In genomic region chr6:126768957-126769665, GRCm38 (mm10) we compare ENCODE assay signal across 12 mouse cellular contexts. TPM values are rescaled to one million over a fixed set of nuclear protein-coding genes. Genes with fewer than 3 reads are reported as not detected.
DNase-seq lines count a peak whose midpoint lies in the region; ATAC-seq and TF ChIP-seq lines count a peak whose summit lies in the region.
"Had no signal": no experiment of that assay in that cellular context is flagged by ENCODE, and none has a peak within 500 bp of the region (broad histone marks: within the 10 kb centered on the region; RNA-seq: fewer than 3 reads in every experiment).

No protein-coding gene starts in this region.

- peak; percentile 33 for DNase-seq in kidney, postnatal 0 days (ENCODE audit: low spot score)
- DNase-seq in lung, postnatal 14 days, result peak; percentile 35
- DNase-seq in thymus, adult 2 months, result peak; percentile 49
- no peak for DNase-seq in limb, embryonic 10.5 days (ENCODE audit: low spot score)
- DNase-seq in adrenal gland, adult 18-20 months (ENCODE audit: low spot score in 2 of 2), result no peak
- DNase-seq in urinary bladder, postnatal 14 days (ENCODE audit: low spot score), result no peak
- DNase-seq: heart, adult 11 months had no signal

- H3K4me3 ChIP-seq in kidney, postnatal 0 days (replicated peaks; ENCODE audit: low read depth, low read length), result no peak overlapping the region
- H3K4me3 ChIP-seq in kidney, embryonic 15.5 days (replicated peaks), result no peak overlapping the region
- no peak overlapping the region for H3K4me3 ChIP-seq in forebrain, embryonic 13.5 days
- no peak overlapping the region for H3K4me3 ChIP-seq in thymus, adult 2 months (ENCODE audit: control insufficient read depth, insufficient read depth, low read length)
- no peak overlapping the region for H3K4me3 ChIP-seq in limb, embryonic 10.5 days
- H3K4me3 ChIP-seq: embryonic facial prominence, embryonic 13.5 days had no signal

- ATAC-seq in kidney, postnatal 0 days (replicated peaks; ENCODE audit: low FRiP score, low read depth), result no peak
- no peak for ATAC-seq in kidney, embryonic 15.5 days (replicated peaks; ENCODE audit: low FRiP score)
- ATAC-seq in forebrain, embryonic 13.5 days, result no peak

- TF ChIP-seq CTCF in kidney, postnatal 0 days (IDR thresholded peaks at IDR 0.05; ENCODE audit: low read depth), result no peak
- TF ChIP-seq CTCF in thymus, adult 2 months (IDR thresholded peaks at IDR 0.05; ENCODE audit: borderline replicate concordance, control insufficient read depth, extremely low read depth, insufficient read depth, low read length, poor library complexity), result no peak

- H3K9me3 ChIP-seq in kidney, postnatal 0 days (replicated peaks; ENCODE audit: low read length), result no peaks in the 10 kb centered on the region
- H3K9me3 ChIP-seq in kidney, embryonic 15.5 days (replicated peaks), result no peaks in the 10 kb centered on the region
- H3K9me3 ChIP-seq in forebrain, embryonic 13.5 days (replicated peaks), result no peaks in the 10 kb centered on the region
- H3K9me3 ChIP-seq in limb, embryonic 10.5 days (replicated peaks), result no peaks in the 10 kb centered on the region
- H3K9me3 ChIP-seq: embryonic facial prominence, embryonic 13.5 days had no signal

- TF ChIP-seq POLR2A in thymus, adult 2 months (IDR thresholded peaks at IDR 0.05; ENCODE audit: control insufficient read depth, extremely low read depth, insufficient read depth, low read length, poor library complexity), result no peak

- no peak overlapping the region for H3K9ac ChIP-seq in kidney, postnatal 0 days (ENCODE audit: low read depth, low read length)
- no peak overlapping the region for H3K9ac ChIP-seq in kidney, embryonic 15.5 days
- no peak overlapping the region for H3K9ac ChIP-seq in forebrain, embryonic 13.5 days
- H3K9ac ChIP-seq: embryonic facial prominence, embryonic 13.5 days; liver, embryonic 14.5 days had no signal

- no peaks in the 10 kb centered on the region for H3K27me3 ChIP-seq in kidney, postnatal 0 days (ENCODE audit: insufficient read depth, low read length)
- H3K27me3 ChIP-seq in kidney, embryonic 15.5 days, result no peaks in the 10 kb centered on the region
- H3K27me3 ChIP-seq in forebrain, embryonic 13.5 days, result no peaks in the 10 kb centered on the region
- no peaks in the 10 kb centered on the region for H3K27me3 ChIP-seq in thymus, adult 2 months (ENCODE audit: control insufficient read depth, insufficient read depth, low read length)
- no peaks in the 10 kb centered on the region for H3K27me3 ChIP-seq in limb, embryonic 10.5 days (ENCODE audit: low read depth, poor library complexity, severe bottlenecking)

- H3K36me3 ChIP-seq in kidney, postnatal 0 days (ENCODE audit: insufficient read depth, low read length), result no peaks in the 10 kb centered on the region
- no peaks in the 10 kb centered on the region for H3K36me3 ChIP-seq in kidney, embryonic 15.5 days
- no peaks in the 10 kb centered on the region for H3K36me3 ChIP-seq in forebrain, embryonic 13.5 days (ENCODE audit: poor library complexity, severe bottlenecking)
- no peaks in the 10 kb centered on the region for H3K36me3 ChIP-seq in thymus, adult 2 months (ENCODE audit: control insufficient read depth, insufficient read depth, low read length)
- no peaks in the 10 kb centered on the region for H3K36me3 ChIP-seq in limb, embryonic 10.5 days
- H3K36me3 ChIP-seq: embryonic facial prominence, embryonic 13.5 days had no signal

- H3K4me2 ChIP-seq in kidney, postnatal 0 days (ENCODE audit: low read length), result no peak overlapping the region
- H3K4me2 ChIP-seq in kidney, embryonic 15.5 days, result no peak overlapping the region
- H3K4me2 ChIP-seq in forebrain, embryonic 13.5 days, result no peak overlapping the region
- H3K4me2 ChIP-seq: embryonic facial prominence, embryonic 13.5 days had no signal

- WGBS in kidney, postnatal 0 days, result 60% methylated on average over 11 of the region's 11 CpGs
- 64% methylated on average over 11 of the region's 11 CpGs for WGBS in kidney, embryonic 15.5 days
- 58% methylated on average over 11 of the region's 11 CpGs for WGBS in forebrain, embryonic 13.5 days
- 59% methylated on average over 11 of the region's 11 CpGs for WGBS in thymus, adult 2 months
- 68% methylated on average over 11 of the region's 11 CpGs for WGBS in limb, embryonic 10.5 days

- H3K4me1 ChIP-seq in kidney, postnatal 0 days (replicated peaks; ENCODE audit: insufficient read depth, low read length), result no peaks in the 10 kb centered on the region
- 0 out of 2 replicates have a peak, but pooled peaks cover 8% of the 10 kb centered on the region for H3K4me1 ChIP-seq in kidney, embryonic 15.5 days
- H3K4me1 ChIP-seq in forebrain, embryonic 13.5 days, result peaks cover 46% of the 10 kb centered on the region
- peaks cover 4% of the 10 kb centered on the region for H3K4me1 ChIP-seq in thymus, adult 2 months (replicated peaks; ENCODE audit: control insufficient read depth, insufficient read depth, low read length)
- H3K4me1 ChIP-seq in limb, embryonic 10.5 days, result peaks cover 38% of the 10 kb centered on the region

- H3K27ac ChIP-seq in kidney, postnatal 0 days, result no peak overlapping the region
- no peak overlapping the region for H3K27ac ChIP-seq in kidney, embryonic 15.5 days
- H3K27ac ChIP-seq in forebrain, embryonic 13.5 days, result peak overlapping the region; percentile 65
- H3K27ac ChIP-seq in thymus, adult 2 months (ENCODE audit: control insufficient read depth, insufficient read depth, low read length), result no peak overlapping the region
- H3K27ac ChIP-seq in limb, embryonic 10.5 days, result no peak overlapping the region
- H3K27ac ChIP-seq: embryonic facial prominence, embryonic 13.5 days; liver, embryonic 14.5 days had no signal

RNA-seq across cellular contexts. Expression of gene Kcna6, which starts 28.6 kb away (rescaled TPM):
- polyA plus RNA-seq in kidney, postnatal 0 days (2015; fragmentation: Nextera tagmentation; extraction: Ambion mirVana), result 1.4 and 2.1 TPM in 2 replicates
- 2.3 and 3.2 TPM in 2 replicates for polyA plus RNA-seq in kidney, embryonic 15.5 days (2015; fragmentation: Nextera tagmentation; extraction: Ambion mirVana)
- polyA plus RNA-seq in forebrain, embryonic 13.5 days (2015; fragmentation: Nextera tagmentation; extraction: Ambion mirVana), result 4.3 and 4.8 TPM in 2 replicates
- 0.15 and 0.26 TPM in 2 replicates for polyA plus RNA-seq in thymus, adult 2 months (2012; rRNA removed)
- 4.3 and 6.8 TPM in 2 replicates for polyA plus RNA-seq in limb, embryonic 10.5 days (2016; fragmentation: Nextera tagmentation; extraction: Ambion mirVana)
- total RNA-seq in adrenal gland, adult 18-20 months (2021), result 1 to 10 TPM in 1 of 2 experiments, under 1 TPM in 1; 0.46 to 1.3 TPM
- total RNA-seq: neutrophil, adult 5-6 weeks had no signal

Comparison
In these comparisons a context has a peak if more than half of its experiments do, and no peak if none do; other contexts are left out.
1. DNase-seq: peak in kidney, postnatal 0 days (single experiment), lung, postnatal 14 days (single experiment) and thymus, adult 2 months (single experiment); none in limb, embryonic 10.5 days (single experiment), adrenal gland, adult 18-20 months (0 of 2) and urinary bladder, postnatal 14 days (single experiment).